In the genomic region with DNA sequence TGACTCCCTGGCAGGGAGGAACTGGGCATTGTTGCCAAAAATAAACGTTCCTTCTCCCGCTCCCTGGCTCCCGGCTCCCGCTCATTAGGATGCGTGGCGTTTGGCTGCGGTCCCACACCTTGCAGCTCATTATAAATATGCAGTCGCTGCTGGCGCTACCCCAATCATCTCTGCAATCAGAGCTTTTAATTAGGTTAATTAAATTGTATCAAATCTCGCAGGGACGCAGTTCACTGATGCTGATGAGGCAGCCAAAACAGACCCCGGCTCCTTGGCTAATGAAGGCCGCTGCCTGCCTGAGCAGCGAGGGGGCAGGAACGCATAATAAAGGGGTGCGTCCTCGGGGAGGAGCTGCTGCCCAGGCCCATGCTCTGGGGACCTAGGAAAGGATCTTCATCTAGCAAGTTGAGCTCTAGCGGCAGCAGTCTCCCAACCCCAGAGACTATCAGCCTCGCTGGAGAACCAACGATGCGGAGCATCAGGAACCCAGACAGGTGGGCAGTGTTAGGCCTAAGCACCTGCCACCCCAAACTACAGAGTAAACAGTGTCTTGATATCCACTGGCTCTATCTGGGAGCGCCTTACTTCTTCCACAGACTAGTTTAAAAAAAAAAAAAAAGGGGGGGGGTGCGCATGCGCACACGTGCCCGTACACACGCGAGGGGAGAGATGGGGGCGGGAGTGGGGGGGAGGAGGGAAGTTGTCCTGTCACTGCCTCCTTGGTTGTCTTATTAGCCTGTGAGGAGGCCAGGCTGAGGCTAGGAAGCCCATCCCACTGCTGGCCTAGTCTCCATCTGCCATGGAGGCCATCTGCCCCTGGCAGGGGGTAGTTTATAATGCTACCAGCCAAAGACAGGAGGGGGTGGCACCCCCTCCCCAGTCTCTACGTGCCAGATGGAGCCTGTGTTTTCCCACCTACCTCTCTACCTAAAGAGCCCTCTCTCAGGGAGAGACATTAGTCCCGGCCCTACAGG, we compare ENCODE assay signal across 8 mouse cellular contexts. TPM values are rescaled to one million over a fixed set of nuclear protein-coding genes. Genes with fewer than 3 reads are reported as not detected.
DNase-seq lines count a peak whose midpoint lies in the region; ATAC-seq lines count a peak whose summit lies in the region.

No protein-coding gene starts in this region.

- H3K4me3 ChIP-seq in stomach, embryonic 14.5 days (ENCODE audit: low read depth, low read length) = no peak overlapping the region

- no peak for ATAC-seq in stomach, embryonic 14.5 days (ENCODE audit: insufficient number of reproducible peaks, insufficient read depth, low FRiP score, low read depth)

- no peaks in the 10 kb centered on the region for H3K9me3 ChIP-seq in stomach, embryonic 14.5 days (ENCODE audit: control insufficient read depth, low read depth, low read length)

- H3K27ac ChIP-seq in stomach, embryonic 14.5 days (ENCODE audit: low read length) = no peak overlapping the region

- peak overlapping the region; percentile 29 for H3K4me2 ChIP-seq in stomach, embryonic 14.5 days (replicated peaks; ENCODE audit: low read depth, low read length)

- peak; percentile 45 for DNase-seq in embryo, embryonic 10 days (ENCODE audit: low spot score)
- DNase-seq in embryo, embryonic 9.5 days (ENCODE audit: extremely low spot score) = no peak
- peak; percentile 85 for DNase-seq in right cerebral cortex, postnatal 10 days (ENCODE audit: low spot score in 2 of 2)
- no peak for DNase-seq in right cerebral cortex, adult 18-20 months
- peak; percentile 66 to 76 for DNase-seq in layer of hippocampus, postnatal 10 days (ENCODE audit: low spot score in 2 of 2)
- DNase-seq in adrenal gland, adult (ENCODE audit: inconsistent age in 2 of 2, low spot score in 1 of 2) = no peak
- no peak for DNase-seq in lung, postnatal 10 days

- H3K27me3 ChIP-seq in stomach, embryonic 14.5 days (ENCODE audit: control insufficient read depth, insufficient read depth, low read length) = no peaks in the 10 kb centered on the region

- H3K36me3 ChIP-seq in stomach, embryonic 14.5 days (ENCODE audit: control insufficient read depth, insufficient read depth, low read length) = no peaks in the 10 kb centered on the region; the same call in 1 of the 2 replicates

- peaks cover 10% of the 10 kb centered on the region; the same call in 1 of the 2 replicates for H3K4me1 ChIP-seq in stomach, embryonic 14.5 days (ENCODE audit: control insufficient read depth, insufficient read depth, low read length)

- H3K9ac ChIP-seq in stomach, embryonic 14.5 days (replicated peaks; ENCODE audit: low read depth, low read length) = no peak overlapping the region

- 6% methylated on average over 29 of the region's 31 CpGs for WGBS in stomach, embryonic 14.5 days

RNA-seq across cellular contexts. Expression of gene Pou3f1, which starts 16.0 kb away (rescaled TPM):
- 10 to 100 TPM; 48.6 to 55.5 TPM for total RNA-seq in layer of hippocampus, postnatal 10 days (2021)
- polyA plus RNA-seq in stomach, embryonic 14.5 days (2014; fragmentation: Nextera tagmentation; extraction: Ambion mirVana) = 0.10 and 0.42 TPM in 2 replicates

RNA-seq across cellular contexts. Expression of gene Utp11, which starts 20.8 kb away (rescaled TPM):
- total RNA-seq in layer of hippocampus, postnatal 10 days (2021) = 10 to 100 TPM; 17.8 to 18.5 TPM
- 73.9 and 74.2 TPM in 2 replicates for polyA plus RNA-seq in stomach, embryonic 14.5 days (2014; fragmentation: Nextera tagmentation; extraction: Ambion mirVana)

RNA-seq across cellular contexts. Expression of gene Fhl3, which starts 27.9 kb away (rescaled TPM):
- 1 to 10 TPM; 4.3 to 5.0 TPM for total RNA-seq in layer of hippocampus, postnatal 10 days (2021)
- polyA plus RNA-seq in stomach, embryonic 14.5 days (2014; fragmentation: Nextera tagmentation; extraction: Ambion mirVana) = 19.5 and 20.4 TPM in 2 replicates

RNA-seq across cellular contexts. Expression of gene Sf3a3, which starts 41.9 kb away (rescaled TPM):
- 10 to 100 TPM; 36.8 to 41.3 TPM for total RNA-seq in layer of hippocampus, postnatal 10 days (2021)
- polyA plus RNA-seq in stomach, embryonic 14.5 days (2014; fragmentation: Nextera tagmentation; extraction: Ambion mirVana) = 145 and 150 TPM in 2 replicates

Comparison
In these comparisons a context has a peak if more than half of its experiments do, and no peak if none do; other contexts are left out.
1. DNase-seq: peak in embryo, embryonic 10 days (single experiment), right cerebral cortex, postnatal 10 days (2 of 2) and layer of hippocampus, postnatal 10 days (2 of 2); none in embryo, embryonic 9.5 days (single experiment), right cerebral cortex, adult 18-20 months (single experiment), adrenal gland, adult (0 of 2) and lung, postnatal 10 days (single experiment).